Mouse (Mus musculus) CH12F3 (cell line): ENCODE measurements around the gene Car8.
"Not testable (repeated sequence)": the region's sequence is repeated elsewhere in the genome, so short reads cannot be mapped to it uniquely, and the experiment has no call there.

Experiments used
- in situ Hi-C: fragments of 300-500 bp; cut with MboI; formaldehyde crosslinking; loops from 2 replicates; pipeline ENCODE4 v1.14.3; 2020; ENCODE audit warnings: low sequenced_read_pairs

Gene Car8

DNA sequence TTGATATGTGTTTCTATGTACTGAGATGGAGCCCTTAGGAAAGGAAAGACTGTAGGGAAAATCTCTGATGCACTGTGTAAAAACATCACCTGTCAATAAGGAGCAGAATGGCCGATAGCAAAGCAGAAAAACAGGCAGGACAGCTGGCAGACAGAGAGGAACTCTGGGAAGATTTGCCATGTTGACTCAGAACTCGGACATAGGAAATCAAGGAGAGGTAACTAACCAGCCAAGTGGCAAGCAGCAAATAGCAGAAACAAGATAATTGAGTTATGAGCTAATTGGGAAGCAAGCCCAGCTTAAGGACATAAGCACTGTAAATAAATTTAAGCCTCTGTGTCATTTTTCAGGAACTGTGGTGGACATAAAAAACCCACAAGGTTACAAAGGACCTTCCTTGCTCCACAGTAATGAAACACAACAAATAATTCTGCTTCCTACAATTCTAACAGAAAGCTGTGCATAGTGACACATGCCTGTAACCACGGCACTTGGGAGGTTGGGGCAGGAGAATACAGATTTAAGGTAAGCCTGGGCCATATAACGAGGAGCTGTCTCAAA, 33.7 kb downstream of the Car8 start:
- in situ Hi-C loops: no loop called here

DNA sequence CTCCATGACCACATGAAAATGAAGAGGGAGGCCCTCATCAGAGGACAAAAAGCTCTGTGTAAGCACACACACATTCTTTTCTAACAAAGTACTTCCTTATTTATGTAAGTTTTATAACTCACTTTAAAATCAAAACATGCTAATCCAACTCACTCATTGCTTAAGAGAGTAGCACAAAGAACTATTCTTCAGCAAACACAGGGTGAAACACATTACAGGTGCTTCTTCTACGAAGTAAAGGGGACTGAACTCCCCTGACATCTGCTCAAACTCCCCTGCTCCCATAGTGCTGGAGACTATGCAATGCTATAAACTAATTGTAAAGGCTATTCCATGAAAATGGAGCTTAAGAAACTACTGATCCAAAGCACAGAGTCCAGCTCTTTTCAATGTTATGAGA, 35.5 kb downstream of the Car8 start:
- in situ Hi-C loops: no loop called here

DNA sequence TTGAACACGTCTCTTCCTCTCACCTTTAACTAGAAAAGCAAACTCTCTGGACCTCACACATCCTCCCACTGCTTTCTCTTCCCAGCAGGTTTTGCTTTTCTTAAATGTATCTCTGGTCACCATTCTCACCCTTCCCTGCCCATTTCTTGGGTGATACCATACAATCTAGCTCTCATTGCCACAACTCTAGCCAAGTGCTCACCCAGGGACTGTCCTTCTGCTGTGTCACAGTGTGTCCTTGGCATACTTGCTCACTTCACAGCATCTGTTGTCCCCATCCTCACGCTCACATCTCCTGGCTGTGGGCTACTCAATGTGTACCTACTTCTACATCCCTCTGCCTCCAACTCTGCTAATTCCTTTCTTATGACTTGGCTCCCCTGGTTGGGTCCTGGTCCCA, 37.2 kb downstream of the Car8 start:
- in situ Hi-C loops: no loop called here

DNA sequence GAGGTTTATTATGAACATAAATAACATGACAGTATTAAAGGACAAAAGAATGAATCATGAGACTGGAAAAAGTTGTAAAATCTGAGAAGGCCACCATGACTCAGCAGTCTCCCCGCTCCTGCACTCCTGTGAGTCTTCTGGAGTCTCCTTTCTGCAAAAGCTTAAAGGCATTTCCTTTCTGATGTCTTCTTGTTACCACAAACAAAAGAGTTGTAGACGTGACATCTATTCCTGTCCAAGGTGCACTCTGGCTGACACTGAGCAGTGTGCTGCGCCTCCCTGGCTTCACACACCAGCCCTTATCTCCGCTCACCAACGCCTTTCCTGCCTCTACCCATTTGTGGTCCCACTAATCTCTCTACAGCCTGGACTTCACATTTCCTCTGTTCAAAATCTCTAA, 38.8 kb downstream of the Car8 start:
- in situ Hi-C loops: no loop called here

DNA sequence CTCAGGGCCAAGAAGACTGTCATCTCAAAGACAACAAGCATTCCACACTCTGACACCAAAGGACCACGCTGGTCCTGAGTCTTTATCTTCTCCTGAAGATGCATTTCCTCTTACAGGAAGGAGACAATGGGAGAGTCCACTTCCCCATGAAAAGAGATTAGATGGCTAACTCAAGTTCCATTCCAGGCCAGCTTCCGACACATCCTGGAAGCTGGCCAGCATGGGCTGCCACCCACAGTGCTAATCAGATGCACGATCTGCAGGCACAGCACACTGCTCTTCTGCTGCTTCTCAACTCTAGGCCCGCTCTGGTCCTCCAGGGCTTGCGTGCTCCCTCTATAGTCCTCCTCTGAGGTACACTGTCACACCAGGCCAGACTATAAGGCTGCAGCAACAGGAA, 40.8 kb downstream of the Car8 start:
- in situ Hi-C loops: no loop called here

DNA sequence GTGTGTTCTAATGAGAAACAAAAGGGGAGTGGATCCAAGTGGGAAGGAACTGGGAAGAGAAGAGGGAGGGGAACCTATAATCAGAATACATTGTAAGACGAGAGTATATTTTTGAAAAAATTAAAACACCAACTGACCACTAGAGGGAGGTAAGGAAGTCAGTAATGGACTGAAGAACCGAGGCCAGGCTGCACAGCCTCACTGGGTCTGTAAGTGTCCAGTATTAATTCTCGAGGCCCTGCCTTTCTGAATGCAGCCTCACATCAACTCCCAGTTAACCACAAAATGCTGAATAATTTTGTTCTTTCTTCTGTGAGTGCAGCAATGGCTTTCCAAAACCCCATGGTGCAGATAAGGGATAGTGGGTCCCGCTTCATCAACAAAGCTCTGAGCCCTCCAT, 48.4 kb downstream of the Car8 start:
- in situ Hi-C loops: no loop called here

DNA sequence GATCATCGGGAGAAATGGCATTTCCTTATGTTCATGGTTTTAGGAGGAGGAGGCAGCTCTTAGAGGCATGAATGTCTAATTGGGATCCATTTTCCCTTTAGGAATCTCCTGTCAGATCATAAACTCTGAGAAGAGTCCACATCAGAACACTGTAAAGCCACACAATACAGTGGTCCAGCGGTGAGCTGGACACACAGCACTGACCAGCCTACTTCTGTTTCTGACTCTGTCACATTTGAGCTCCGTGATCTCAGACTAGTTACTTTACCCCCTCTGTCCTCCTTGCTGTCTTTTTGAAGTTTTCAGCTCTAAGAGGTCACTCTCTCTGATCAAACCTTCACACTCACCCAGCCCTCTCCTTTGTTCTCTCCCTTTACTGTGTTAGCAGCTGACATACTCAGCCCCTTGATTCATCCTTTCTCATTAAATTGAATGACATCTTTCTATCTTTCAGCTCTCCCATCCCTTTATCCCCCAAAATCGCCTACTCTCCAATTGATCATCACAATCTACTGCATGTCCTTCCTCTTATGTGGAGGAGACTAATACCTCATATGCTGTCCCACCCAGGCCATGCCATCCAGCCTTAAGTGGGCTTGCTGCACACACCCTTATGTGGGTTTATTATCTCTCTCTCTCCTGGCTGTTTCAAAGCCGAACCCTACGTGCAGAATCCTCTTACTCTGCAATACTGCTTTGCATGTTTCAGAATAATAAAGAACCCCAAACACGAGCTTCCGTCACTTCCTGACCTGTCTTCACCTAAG, 51.7 kb downstream of the Car8 start:
- in situ Hi-C loops: no loop called here

DNA sequence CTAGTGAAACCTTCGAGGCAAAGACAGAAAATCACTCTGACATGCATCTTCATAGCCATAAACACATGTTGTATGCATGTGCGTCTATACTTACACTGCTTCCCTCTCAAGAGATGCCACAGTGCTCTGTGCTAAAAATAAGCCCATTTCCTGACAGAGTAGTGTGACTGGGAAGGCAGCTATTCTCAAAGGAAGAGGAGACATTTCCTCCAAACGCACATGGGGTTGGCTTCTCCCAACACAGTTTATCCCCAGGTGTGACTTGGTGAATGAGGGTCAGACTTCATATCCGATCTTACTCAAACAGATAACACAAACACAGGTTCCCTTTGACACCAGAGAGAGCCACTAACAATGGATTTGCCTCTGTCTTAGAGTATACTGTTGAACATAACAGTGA, 58.3 kb downstream of the Car8 start:
- in situ Hi-C loops: no loop called here

DNA sequence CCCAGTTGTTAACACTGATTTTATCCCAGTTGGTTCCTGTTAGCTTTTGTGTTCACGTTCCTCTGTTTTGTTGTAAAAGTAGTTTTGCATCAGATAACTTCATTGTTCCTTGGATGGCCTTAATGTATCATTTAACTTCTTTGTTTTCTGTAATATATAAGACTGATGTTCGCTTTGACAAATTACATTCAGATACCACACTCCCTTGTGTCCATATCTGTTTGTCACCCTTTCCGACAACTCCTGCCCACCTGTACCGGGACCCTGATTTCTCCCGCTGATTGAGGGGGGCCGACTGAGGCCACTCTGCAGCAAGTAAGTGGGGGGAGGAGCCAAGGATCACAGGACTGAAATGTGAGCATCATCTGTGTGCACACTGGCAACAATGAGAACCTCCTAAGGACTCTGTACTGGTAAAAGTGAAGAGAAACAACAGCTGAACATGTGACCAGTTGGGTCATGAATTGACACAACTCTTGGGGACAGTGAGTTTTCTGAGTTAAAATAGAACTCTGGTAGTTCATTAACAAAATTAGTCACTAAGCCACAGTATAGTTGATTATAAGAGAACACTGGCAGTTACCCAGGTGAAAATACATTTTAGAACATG, 84.1 kb downstream of the Car8 start:
- in situ Hi-C loops: no loop called here

DNA sequence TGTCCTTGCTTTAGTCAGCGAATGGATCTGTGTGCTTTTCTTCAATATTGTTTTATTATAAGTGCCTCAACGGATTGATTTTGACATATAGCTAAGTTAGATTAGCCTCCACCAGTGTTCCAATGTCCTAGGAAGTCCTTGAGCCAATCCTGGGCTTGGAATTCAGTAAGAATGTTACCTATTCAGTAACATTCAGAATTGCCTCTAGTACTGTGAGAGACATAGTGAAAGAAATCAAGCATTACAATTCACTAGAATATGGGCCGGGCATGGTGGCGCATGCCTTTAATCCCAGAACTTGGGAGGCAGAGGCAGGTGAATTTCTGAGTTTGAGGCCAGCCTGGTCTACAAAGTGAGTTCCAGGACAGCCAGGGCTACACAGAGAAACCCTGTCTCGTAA, 84.9 kb downstream of the Car8 start:
- in situ Hi-C loops: not testable (repeated sequence)

DNA sequence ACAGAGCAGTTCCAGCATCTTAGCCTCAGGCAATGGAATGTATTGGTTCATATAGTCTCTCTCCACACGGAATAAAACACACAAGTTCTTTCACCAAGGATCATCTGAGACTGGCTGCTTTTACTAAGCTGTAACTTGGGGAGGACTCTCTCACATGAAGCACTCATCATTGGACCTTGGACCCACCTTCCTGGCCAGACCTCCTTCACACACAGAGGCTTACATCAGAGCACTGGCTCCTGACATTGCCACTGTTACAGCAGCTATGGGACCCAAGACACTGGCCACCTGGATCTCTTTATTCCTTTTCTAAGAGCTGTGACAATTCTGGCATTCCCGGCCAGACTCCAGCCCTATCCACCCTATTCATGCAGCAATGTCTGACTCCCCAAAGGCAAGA, 101.4 kb downstream of the Car8 start:
- in situ Hi-C loops: no loop called here

DNA sequence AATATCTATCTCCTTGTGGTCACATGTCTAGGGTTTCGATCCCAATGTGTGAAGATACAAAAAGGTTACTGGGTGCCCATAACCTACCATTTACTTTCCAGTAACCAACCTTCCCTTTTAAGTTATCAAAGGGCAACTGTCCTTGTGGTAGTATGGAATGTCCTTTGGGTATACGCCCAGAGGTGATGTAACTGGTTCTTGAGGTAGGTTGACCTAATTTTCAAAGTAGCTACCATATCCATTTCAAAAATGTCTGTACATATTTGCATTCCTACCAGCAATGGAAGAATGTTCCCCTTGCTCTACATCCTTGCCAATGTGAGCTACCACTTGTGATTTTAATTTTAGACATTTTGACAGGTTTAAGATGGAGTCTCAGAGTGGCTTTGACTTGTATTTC, 106.8 kb downstream of the Car8 start:
- in situ Hi-C loops: no loop called here

DNA sequence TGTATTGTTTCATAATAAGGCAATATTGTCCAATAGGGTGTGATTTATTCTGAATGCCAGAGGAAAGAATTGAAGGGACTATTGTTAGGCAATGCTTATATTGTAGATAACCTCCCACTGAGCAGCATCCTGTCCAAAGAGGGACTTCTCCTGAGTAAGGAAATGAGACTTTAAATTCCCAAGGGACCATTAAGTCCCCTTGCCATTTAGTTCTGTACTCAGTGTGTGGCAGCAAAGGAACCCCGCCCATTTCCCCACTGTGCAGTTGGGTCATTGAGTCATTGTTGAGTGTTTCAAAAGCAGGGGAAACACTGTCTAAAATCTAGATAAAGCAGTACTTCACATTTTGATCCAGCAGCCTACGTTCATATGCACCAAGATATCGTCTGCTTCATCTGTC, 125.3 kb downstream of the Car8 start:
- in situ Hi-C loops: no loop called here

DNA sequence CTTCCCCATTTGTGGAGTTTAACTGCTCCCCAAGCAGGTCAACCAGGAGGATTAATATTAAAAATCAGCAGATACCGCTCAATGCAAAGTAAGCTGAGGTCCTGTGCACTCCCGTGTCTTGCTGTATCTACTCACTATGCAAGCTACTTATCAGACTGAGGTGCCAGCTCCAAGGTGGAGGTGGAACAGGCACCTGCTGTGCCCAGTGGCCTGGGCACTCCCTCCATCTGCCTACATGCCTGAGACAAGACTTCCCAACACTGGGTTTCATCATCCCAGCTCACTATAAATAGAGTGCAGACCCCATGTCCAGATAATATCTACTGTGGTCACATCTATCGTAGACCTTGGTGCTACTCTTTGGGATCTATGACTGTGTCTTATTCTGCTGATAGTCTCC, 127.0 kb downstream of the Car8 start:
- in situ Hi-C loops: no loop called here

DNA sequence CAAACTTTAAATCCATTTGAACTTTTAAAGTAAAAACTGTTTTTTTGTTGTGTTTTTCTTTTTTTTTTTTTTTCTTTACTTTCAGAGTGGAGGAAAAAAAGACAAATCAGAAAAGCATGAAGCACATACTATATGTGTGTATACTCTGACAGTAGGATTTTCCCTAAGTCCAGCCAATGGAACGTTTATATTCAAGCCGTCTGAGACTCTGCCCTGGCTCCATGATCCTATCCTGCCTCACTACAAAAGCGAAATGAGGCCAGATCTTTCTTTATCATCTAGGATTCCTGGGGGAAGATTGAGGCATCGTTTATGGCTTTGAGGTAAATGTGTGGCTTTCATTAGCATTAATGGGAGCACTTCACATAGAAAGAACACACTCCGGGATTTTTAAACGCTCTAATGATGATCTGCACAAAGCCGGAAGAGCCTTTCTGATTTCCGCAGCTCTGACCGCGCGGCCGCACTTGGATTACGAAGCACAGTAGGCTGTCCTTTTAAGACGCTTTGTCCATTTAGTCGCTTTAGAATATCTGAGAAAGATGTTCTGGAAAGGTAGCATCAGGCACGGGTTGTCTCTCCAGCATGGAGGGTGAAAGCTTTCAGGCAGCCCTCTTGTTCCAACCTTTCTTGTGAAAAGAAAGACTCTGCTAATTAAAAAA, 128.8 kb downstream of the Car8 start:
- in situ Hi-C loops: no loop called here

DNA sequence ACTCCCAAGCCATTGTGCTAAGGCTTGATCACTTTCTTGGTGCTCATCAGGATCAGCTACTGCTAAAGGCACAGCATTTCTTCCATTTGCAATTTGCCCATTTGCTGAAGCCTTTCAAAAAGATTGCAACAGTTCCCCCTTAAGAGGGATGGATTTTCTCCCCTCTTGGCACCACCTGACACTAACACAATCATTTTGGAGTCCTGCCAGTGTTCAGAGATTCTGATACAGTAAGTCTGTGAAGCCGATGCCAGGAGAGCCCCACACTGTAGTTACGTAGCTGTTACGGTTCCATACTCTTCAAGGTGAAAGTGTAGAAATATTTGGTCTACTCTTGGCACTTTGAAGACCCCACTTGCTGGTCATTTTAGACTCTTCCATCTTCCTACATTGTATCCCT, 137.4 kb downstream of the Car8 start:
- in situ Hi-C loops: no loop called here

DNA sequence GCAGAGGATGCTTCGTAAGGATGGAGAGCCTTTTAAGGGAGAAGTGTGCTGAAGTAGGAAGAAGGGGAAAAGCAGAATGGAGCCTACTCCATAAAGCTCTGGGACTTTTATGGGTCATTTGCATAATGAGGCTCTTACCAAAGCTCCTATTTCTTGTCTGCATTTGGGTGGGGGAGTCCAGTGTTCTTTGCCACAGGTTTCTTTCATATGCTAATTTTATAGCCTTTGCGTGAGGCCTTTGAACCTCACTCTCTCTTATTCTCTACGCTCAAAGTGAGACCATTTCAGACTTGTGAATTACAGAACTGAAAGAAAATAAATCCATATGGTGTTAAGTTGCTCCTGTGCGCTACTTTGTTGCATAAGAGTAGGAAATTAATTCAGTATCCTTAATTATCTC, 140.8 kb downstream of the Car8 start:
- in situ Hi-C loops: no loop called here

DNA sequence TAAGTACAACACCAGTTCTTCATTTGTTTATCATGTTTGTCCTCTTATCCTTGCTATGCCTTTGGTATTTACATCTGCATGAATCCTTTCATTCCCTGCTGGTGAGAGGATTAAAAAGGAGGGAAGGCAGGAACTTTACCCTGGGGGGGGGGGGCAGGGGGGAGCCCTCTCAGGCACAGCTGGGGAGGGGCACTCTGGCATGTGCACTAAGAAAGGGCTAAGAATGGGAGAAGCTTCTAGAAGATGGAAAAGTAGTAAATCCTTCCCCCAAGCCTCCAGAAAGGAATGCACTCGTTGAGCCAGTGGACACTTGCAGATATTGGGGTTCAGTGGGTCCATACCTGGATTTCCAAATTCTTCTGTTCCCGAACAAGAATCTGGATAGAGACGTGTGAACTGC, 141.2 kb downstream of the Car8 start:
- in situ Hi-C loops: no loop called here

DNA sequence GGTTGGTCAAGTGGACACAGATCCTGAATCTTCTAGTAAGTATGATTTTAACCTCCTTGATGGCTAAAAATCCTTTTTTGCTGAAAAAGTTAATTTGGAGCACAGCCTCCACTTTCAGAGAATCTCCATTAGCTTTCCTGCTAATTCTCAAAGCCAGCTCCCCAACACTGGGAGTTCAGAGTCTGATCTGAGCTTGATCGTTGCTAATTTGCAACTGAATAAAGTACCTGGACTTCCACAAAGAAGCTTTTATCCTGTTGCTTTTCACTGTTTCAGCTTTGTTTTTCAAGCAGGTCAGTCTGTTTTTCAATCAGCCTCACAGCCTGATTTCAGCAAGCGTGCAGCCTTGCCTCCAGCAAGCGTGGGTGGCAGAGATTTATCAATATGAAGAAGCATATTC, 145.3 kb downstream of the Car8 start:
- in situ Hi-C loops: not testable (repeated sequence)
